Mouse (Mus musculus) bone marrow, adult 2 months (tissue): ENCODE measurements around the gene Reck.

Source experiments
- CTCF ChIP-seq: fragments of 200-500 bp; IDR thresholded peaks from 2 replicates; pipeline ENCODE4 v1.5.1; 2011; ENCODE audit warnings: low read length, control low read depth; ENCODE audit not compliant: control insufficient read depth, insufficient read depth
- POLR2A ChIP-seq: fragments of 200-500 bp; IDR thresholded peaks from 2 replicates; pipeline ENCODE4 v1.6.1; 2011; ENCODE audit warnings: low read depth, mild to moderate bottlenecking, control low read depth, low read length, borderline replicate concordance; ENCODE audit not compliant: control insufficient read depth

GRCm38 (mm10) chr4:43891247-43891646 is 15.9 kb downstream of the Reck start:
- TF ChIP-seq CTCF (no peak), POLR2A (no peak)
